Mouse (Mus musculus) kidney, embryonic 14.5 days (tissue): Measurements from ENCODE around the gene Nfib. TPM values are rescaled to one million over a fixed set of nuclear protein-coding genes. Genes with fewer than 3 reads are reported as not detected.

Experiments used
- ATAC-seq: fragments of 200-750 bp; cut with Nextera tagmentation; 2 replicates; pipeline ENCODE4 v1.8.0; 2017; ENCODE audit warnings: moderate number of reproducible peaks, mild to moderate bottlenecking, moderate TSS enrichment, moderate library complexity; ENCODE audit not compliant: low FRiP score, low TSS enrichment
- H3K27ac ChIP-seq: fragments of 300-500 bp; sonication (generic); 2 replicates; pipeline ENCODE4 v1.5.1; 2014; ENCODE audit warnings: low read depth, mild to moderate bottlenecking, low read length, moderate library complexity, mixed read lengths
- H3K27me3 ChIP-seq: fragments of 300-500 bp; sonication (generic); 2 replicates; pipeline ENCODE4 v1.6.1; 2014; ENCODE audit warnings: mild to moderate bottlenecking, low read length; ENCODE audit not compliant: control insufficient read depth, insufficient read depth
- H3K36me3 ChIP-seq: fragments of 300-500 bp; sonication (generic); 2 replicates; pipeline ENCODE4 v1.6.1; 2014; ENCODE audit warnings: low read length, mixed read lengths; ENCODE audit not compliant: control insufficient read depth, insufficient read depth
- H3K4me1 ChIP-seq: fragments of 300-500 bp; sonication (generic); 2 replicates; pipeline ENCODE4 v1.6.1; 2014; ENCODE audit warnings: low read length, mixed read lengths; ENCODE audit not compliant: control insufficient read depth, insufficient read depth
- H3K4me2 ChIP-seq: fragments of 300-500 bp; sonication (generic); replicated peaks from 2 replicates; pipeline ENCODE4 v1.6.1; 2014; ENCODE audit warnings: low read depth, mild to moderate bottlenecking, low read length
- H3K4me3 ChIP-seq: fragments of 300-500 bp; sonication (generic); 2 replicates; pipeline ENCODE4 v1.5.1; 2014; ENCODE audit warnings: mild to moderate bottlenecking, low read length
- H3K9ac ChIP-seq: fragments of 300-500 bp; sonication (generic); 2 replicates; pipeline ENCODE4 v1.6.1; 2014; ENCODE audit warnings: low read depth, mild to moderate bottlenecking, low read length, moderate library complexity
- H3K9me3 ChIP-seq: fragments of 300-500 bp; sonication (generic); 2 replicates; pipeline ENCODE4 v1.6.1; 2016; ENCODE audit warnings: low read length; ENCODE audit not compliant: control insufficient read depth
- whole genome bisulfite sequencing: fragments of 180-500 bp; shearing (Covaris S2); extraction: QIAGEN DNeasy Blood & Tissue Kit; methylation state at CpG from one replicate; pipeline ENCODE4 v1.1.7; 2014; 5-methylcytosine and 5-hydroxymethylcytosine counted together
- polyA plus RNA-seq: library from polyadenylated mRNA; unstranded; fragments of >200 nt; fragmentation: Nextera tagmentation; extraction: Ambion mirVana; gene quantifications from 2 replicates; pipeline ENCODE4 v1.2.1, GENCODE M21; 2014

Nfib gene
- polyA plus RNA-seq, 1 experiment from 2014 or later = 36.0 TPM

GRCm38 (mm10) chr4:82399406-82400380 lies 305.9 kb downstream of the Nfib start:
- peaks cover 9% of the 10 kb centered on the region; the same call in 1 of the 2 replicates for H3K4me1 ChIP-seq
- no peaks in the 10 kb centered on the region for H3K9me3 ChIP-seq
- H3K4me2 ChIP-seq = no peak overlapping the region
- H3K27ac ChIP-seq = peak overlapping the region; percentile 9; the same call in 1 of the 2 replicates
- ATAC-seq = no peak
- no peak overlapping the region for H3K9ac ChIP-seq
- no peaks in the 10 kb centered on the region for H3K36me3 ChIP-seq
- WGBS = 54% methylated on average over 11 of the region's 11 CpGs
- H3K4me3 ChIP-seq = no peak overlapping the region
- H3K27me3 ChIP-seq = no peaks in the 10 kb centered on the region

GRCm38 (mm10) chr4:82398282-82398681 lies 307.3 kb downstream of the Nfib start:
- Histone ChIP-seq H3K36me3 (no peaks in the 10 kb centered on the region), H3K4me1 (peaks cover 3% of the 10 kb centered on the region; the same call in 1 of the 2 replicates), H3K27me3 (no peaks in the 10 kb centered on the region), H3K4me2 (no peak overlapping the region), H3K9me3 (no peaks in the 10 kb centered on the region), H3K9ac (no peak overlapping the region), H3K27ac (no peak overlapping the region), H3K4me3 (no peak overlapping the region)
- ATAC-seq = no peak
- WGBS = 76% methylated on average over 2 of the region's 2 CpGs

- H3K4me2 ChIP-seq = no peak overlapping the region
- H3K27ac ChIP-seq = no peak overlapping the region
- H3K36me3 ChIP-seq = no peaks in the 10 kb centered on the region
- peaks cover 3% of the 10 kb centered on the region; the same call in 1 of the 2 replicates for H3K4me1 ChIP-seq
- no peak overlapping the region for H3K9ac ChIP-seq
- no peaks in the 10 kb centered on the region for H3K27me3 ChIP-seq
- no peak for ATAC-seq
- H3K9me3 ChIP-seq = no peaks in the 10 kb centered on the region
- WGBS = 80% methylated on average over 2 of the region's 2 CpGs
- no peak overlapping the region for H3K4me3 ChIP-seq
Measured at GRCm38 (mm10) chr4:82396805-82397204, 308.7 kb downstream of the Nfib start.

DNA sequence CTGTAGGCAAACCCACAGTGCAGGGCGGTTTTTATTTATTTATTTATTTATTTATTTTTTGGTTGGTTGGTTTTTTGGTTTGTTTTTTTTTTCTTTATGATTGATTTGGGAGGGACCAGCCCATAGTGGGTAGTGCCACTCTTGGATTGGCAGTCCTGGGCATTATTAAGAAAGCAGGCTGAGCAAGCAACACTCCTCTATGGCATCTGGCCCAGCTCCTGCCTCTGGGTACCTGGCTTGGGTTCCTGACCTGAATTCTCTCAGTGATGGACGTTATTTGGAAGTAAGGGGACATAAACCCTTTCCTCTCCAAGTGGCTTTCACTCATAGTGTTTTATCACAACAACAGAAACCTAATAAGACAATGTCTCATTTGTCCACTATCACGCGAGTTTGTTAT lies 309.5 kb downstream of the Nfib start:
- no peak overlapping the region for H3K4me3 ChIP-seq
- H3K27me3 ChIP-seq = no peaks in the 10 kb centered on the region
- H3K9ac ChIP-seq = no peak overlapping the region
- H3K36me3 ChIP-seq = no peaks in the 10 kb centered on the region
- no peak overlapping the region for H3K27ac ChIP-seq
- peaks cover 3% of the 10 kb centered on the region; the same call in 1 of the 2 replicates for H3K4me1 ChIP-seq
- H3K9me3 ChIP-seq = no peaks in the 10 kb centered on the region
- no peak overlapping the region for H3K4me2 ChIP-seq
- no peak for ATAC-seq
- 78% methylated on average over 4 of the region's 4 CpGs for WGBS

- 83% methylated on average over 4 of the region's 4 CpGs for WGBS
- no peak overlapping the region for H3K4me2 ChIP-seq
- no peaks in the 10 kb centered on the region for H3K27me3 ChIP-seq
- ATAC-seq = no peak
- H3K36me3 ChIP-seq = no peaks in the 10 kb centered on the region
- no peak overlapping the region for H3K27ac ChIP-seq
- no peak overlapping the region for H3K9ac ChIP-seq
- H3K4me3 ChIP-seq = no peak overlapping the region
- H3K9me3 ChIP-seq = no peaks in the 10 kb centered on the region
- no peaks in the 10 kb centered on the region for H3K4me1 ChIP-seq
Measured at GRCm38 (mm10) chr4:82394346-82394745, 311.2 kb downstream of the Nfib start.

- no peak overlapping the region for H3K4me2 ChIP-seq
- WGBS = 69% methylated on average over 4 of the region's 4 CpGs
- no peaks in the 10 kb centered on the region for H3K4me1 ChIP-seq
- H3K9ac ChIP-seq = no peak overlapping the region
- H3K27me3 ChIP-seq = no peaks in the 10 kb centered on the region
- no peaks in the 10 kb centered on the region for H3K9me3 ChIP-seq
- H3K4me3 ChIP-seq = no peak overlapping the region
- H3K27ac ChIP-seq = no peak overlapping the region
- no peaks in the 10 kb centered on the region for H3K36me3 ChIP-seq
- ATAC-seq = no peak
Measured at GRCm38 (mm10) chr4:82393021-82393420, 312.5 kb downstream of the Nfib start.

DNA sequence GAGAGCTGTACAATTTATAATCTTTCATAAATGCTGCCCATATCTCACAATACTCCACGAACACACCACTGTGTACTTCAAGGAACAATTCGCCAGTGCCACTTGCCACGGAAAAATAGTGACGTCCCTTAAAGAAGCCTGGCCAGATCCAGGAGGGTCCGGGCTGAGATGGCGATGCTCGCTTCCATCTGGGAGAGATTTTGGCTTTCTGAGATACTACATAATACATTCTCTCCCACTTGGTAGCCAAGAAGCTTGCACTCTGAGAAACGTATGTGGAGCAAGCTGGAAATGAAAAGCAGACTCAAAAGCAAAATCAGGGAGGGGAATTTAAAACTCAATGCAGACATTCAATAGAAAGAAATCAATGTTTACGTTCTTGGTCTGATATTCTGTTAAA lies 313.1 kb downstream of the Nfib start:
- no peaks in the 10 kb centered on the region for H3K27me3 ChIP-seq
- H3K4me2 ChIP-seq = no peak overlapping the region
- no peak for ATAC-seq
- no peaks in the 10 kb centered on the region for H3K36me3 ChIP-seq
- no peak overlapping the region for H3K27ac ChIP-seq
- H3K9ac ChIP-seq = no peak overlapping the region
- WGBS = 88% methylated on average over 9 of the region's 9 CpGs
- no peak overlapping the region for H3K4me3 ChIP-seq
- no peaks in the 10 kb centered on the region for H3K9me3 ChIP-seq
- H3K4me1 ChIP-seq = no peaks in the 10 kb centered on the region

- WGBS = 81% methylated on average over 6 of the region's 6 CpGs
- H3K4me1 ChIP-seq = 0 out of 2 replicates have a peak, but pooled peaks cover 2% of the 10 kb centered on the region
- no peaks in the 10 kb centered on the region for H3K27me3 ChIP-seq
- no peaks in the 10 kb centered on the region for H3K36me3 ChIP-seq
- no peak for ATAC-seq
- no peaks in the 10 kb centered on the region for H3K9me3 ChIP-seq
- H3K27ac ChIP-seq = no peak overlapping the region
- H3K9ac ChIP-seq = no peak overlapping the region
- H3K4me3 ChIP-seq = no peak overlapping the region
- H3K4me2 ChIP-seq = no peak overlapping the region
Measured at GRCm38 (mm10) chr4:82391726-82392472, 313.7 kb downstream of the Nfib start.

- H3K36me3 ChIP-seq = no peaks in the 10 kb centered on the region
- no peak overlapping the region for H3K9ac ChIP-seq
- H3K4me1 ChIP-seq = 0 out of 2 replicates have a peak, but pooled peaks cover 4% of the 10 kb centered on the region
- no peaks in the 10 kb centered on the region for H3K27me3 ChIP-seq
- no peak for ATAC-seq
- no peak overlapping the region for H3K4me3 ChIP-seq
- H3K9me3 ChIP-seq = no peaks in the 10 kb centered on the region
- WGBS = 59% methylated on average over 2 of the region's 2 CpGs
- H3K4me2 ChIP-seq = no peak overlapping the region
- H3K27ac ChIP-seq = no peak overlapping the region
Measured at GRCm38 (mm10) chr4:82390545-82390944, 315.0 kb downstream of the Nfib start.
